Mouse (Mus musculus) liver, embryonic 14.5 days (tissue): ENCODE data around the gene Cfh. TPM values are rescaled to one million over a fixed set of nuclear protein-coding genes. Genes with fewer than 3 reads are reported as not detected.

Experiments
- ATAC-seq: fragments of 200-750 bp; cut with Nextera tagmentation; 2 replicates; pipeline ENCODE4 v1.8.0; 2017; ENCODE audit warnings: moderate number of reproducible peaks, mild to moderate bottlenecking, moderate library complexity; ENCODE audit not compliant: insufficient read depth
- DNase-seq, 3 experiments: peaks; one replicate each; pipeline ENCODE4 v3.0.0-alpha.2; 2012 to 2013; ENCODE audit warnings: low read depth in 3 of 3, low spot score in 3 of 3
- H3K27ac ChIP-seq: fragments of 300-500 bp; sonication (generic); 2 replicates; pipeline ENCODE4 v1.5.1; 2014; ENCODE audit warnings: moderate library complexity, mild to moderate bottlenecking, control low read depth, inconsistent platforms
- H3K27me3 ChIP-seq: fragments of 300-500 bp; sonication (generic); 2 replicates; pipeline ENCODE4 v1.6.1; 2014; ENCODE audit warnings: mild to moderate bottlenecking, low read length, moderate library complexity; ENCODE audit not compliant: control insufficient read depth, insufficient read depth
- H3K36me3 ChIP-seq: fragments of 300-500 bp; sonication (generic); replicated peaks from 2 replicates; pipeline ENCODE4 v1.6.1; 2014; ENCODE audit warnings: low read depth; ENCODE audit not compliant: control insufficient read depth, insufficient read depth
- H3K4me1 ChIP-seq, 2 experiments: fragments of 200-500 bp in 1 of 2; fragments of 300-500 bp in 1 of 2; sonication (generic) in 1 of 2; replicated peaks; 2 replicates each; pipeline ENCODE4 v1.6.1; 2012 to 2014; ENCODE audit warnings: antibody characterized with exemption in 1 of 2, inconsistent platforms in 1 of 2, low read length in 1 of 2; ENCODE audit not compliant: control insufficient read depth in 2 of 2, insufficient read depth in 2 of 2
- H3K4me2 ChIP-seq: fragments of 300-500 bp; sonication (generic); 2 replicates; pipeline ENCODE4 v1.6.1; 2014; ENCODE audit warnings: low read depth, mild to moderate bottlenecking, control low read depth, moderate library complexity
- H3K4me3 ChIP-seq, 2 experiments: fragments of 200-500 bp in 1 of 2; fragments of 300-500 bp in 1 of 2; sonication (generic) in 1 of 2; 2 replicates each; pipeline ENCODE4 v1.5.1; 2012 to 2014; ENCODE audit warnings: low read depth in 2 of 2, low read length in 2 of 2, mild to moderate bottlenecking in 2 of 2, control low read depth in 1 of 2, inconsistent platforms in 1 of 2, moderate library complexity in 1 of 2; ENCODE audit not compliant: insufficient read depth in 1 of 2
- H3K9ac ChIP-seq: fragments of 300-500 bp; sonication (generic); replicated peaks from 2 replicates; pipeline ENCODE4 v1.6.1; 2014; ENCODE audit warnings: mild to moderate bottlenecking, control low read depth, moderate library complexity
- H3K9me3 ChIP-seq: fragments of 300-500 bp; sonication (generic); 2 replicates; pipeline ENCODE4 v1.6.1; 2016; ENCODE audit warnings: low read length, mixed read lengths; ENCODE audit not compliant: control insufficient read depth
- CTCF ChIP-seq: IDR thresholded peaks from 2 replicates; pipeline ENCODE4 v1.5.1; 2016; ENCODE audit warnings: antibody characterized with exemption, low read depth, control low read depth
- EP300 ChIP-seq: IDR thresholded peaks from 2 replicates; pipeline ENCODE4 v1.6.1; 2016; ENCODE audit warnings: antibody characterized with exemption, low read depth
- WGBS: fragments of 180-500 bp; shearing (Covaris S2); extraction: QIAGEN DNeasy Blood & Tissue Kit; methylation state at CpG from one replicate; pipeline ENCODE4 v1.1.7; 2014; ENCODE audit not compliant: insufficient replicate concordance; 5-methylcytosine and 5-hydroxymethylcytosine counted together
- polyA plus RNA-seq, 2 experiments: library from polyadenylated mRNA; depleted of rRNA in 1 of 2; stranded (reverse) in 1 of 2; unstranded in 1 of 2; fragments of >200 nt; fragmentation: Nextera tagmentation in 1 of 2; extraction: Ambion mirVana in 1 of 2; gene quantifications; 2 replicates each; pipeline versions ENCODE4 v1.2.1 to v1.2.3; 2012 to 2014

The Cfh gene
- polyA plus RNA-seq, 2 experiments = 5.3 to 12.3 TPM

- peak; percentile 63; the same call in 1 of the 2 replicates for ATAC-seq
- no peaks in the 10 kb centered on the region for H3K4me1 ChIP-seq
- no peaks in the 10 kb centered on the region for H3K27me3 ChIP-seq
- no peak overlapping the region for H3K9ac ChIP-seq
- H3K4me3 ChIP-seq = 0 out of 4 replicates have a peak overlapping the region, but pooled peaks of 1 of the 2 experiments have one; percentile 6
- H3K27ac ChIP-seq = no peak overlapping the region
- DNase-seq = peak; percentile 20 to 33 (median 26)
- TF ChIP-seq CTCF = no peak
- TF ChIP-seq EP300 = no peak
- no peaks in the 10 kb centered on the region for H3K9me3 ChIP-seq
- no peak overlapping the region for H3K4me2 ChIP-seq
- WGBS = 10% methylated on average over 2 of the region's 2 CpGs
- H3K36me3 ChIP-seq = no peaks in the 10 kb centered on the region
Observed at GRCm38 (mm10) chr1:140183208-140183607, 356 bp downstream of the Cfh start.

GRCm38 (mm10) chr1:140180125-140180524, 3.4 kb downstream of the Cfh start:
- no peak overlapping the region for H3K9ac ChIP-seq
- no peaks in the 10 kb centered on the region for H3K4me1 ChIP-seq
- no peaks in the 10 kb centered on the region for H3K36me3 ChIP-seq
- no peak for TF ChIP-seq EP300
- TF ChIP-seq CTCF = no peak
- no peak overlapping the region for H3K4me2 ChIP-seq
- no peak overlapping the region for H3K27ac ChIP-seq
- no peak for ATAC-seq
- 34% methylated on average over 1 of the region's 1 CpGs for WGBS
- H3K9me3 ChIP-seq = no peaks in the 10 kb centered on the region
- no peak overlapping the region for H3K4me3 ChIP-seq
- H3K27me3 ChIP-seq = no peaks in the 10 kb centered on the region
- DNase-seq = no peak

GRCm38 (mm10) chr1:140175442-140175841, 8.1 kb downstream of the Cfh start:
- ATAC-seq (no peak), DNase-seq (no peak)
- Histone ChIP-seq H3K9ac (no peak overlapping the region), H3K27me3 (no peaks in the 10 kb centered on the region), H3K4me1 (no peaks in the 10 kb centered on the region), H3K36me3 (no peaks in the 10 kb centered on the region), H3K4me2 (no peak overlapping the region), H3K27ac (no peak overlapping the region), H3K9me3 (no peaks in the 10 kb centered on the region), H3K4me3 (no peak overlapping the region)
- TF ChIP-seq CTCF = no peak
- 24% methylated on average over 2 of the region's 2 CpGs for WGBS

GRCm38 (mm10) chr1:140171581-140172154, 11.9 kb downstream of the Cfh start:
- no peak overlapping the region for H3K9ac ChIP-seq
- DNase-seq (no peak), ATAC-seq (no peak)
- H3K4me3 ChIP-seq = no peak overlapping the region
- H3K4me1 ChIP-seq = no peaks in the 10 kb centered on the region
- no peak for TF ChIP-seq EP300
- TF ChIP-seq CTCF = no peak
- H3K27me3 ChIP-seq = no peaks in the 10 kb centered on the region
- H3K36me3 ChIP-seq = no peaks in the 10 kb centered on the region
- 29% methylated on average over 4 of the region's 4 CpGs for WGBS
- no peak overlapping the region for H3K27ac ChIP-seq
- H3K4me2 ChIP-seq = no peak overlapping the region
- H3K9me3 ChIP-seq = no peaks in the 10 kb centered on the region

- DNase-seq (no peak), ATAC-seq (no peak)
- Histone ChIP-seq H3K27ac (no peak overlapping the region), H3K9ac (no peak overlapping the region), H3K4me3 (no peak overlapping the region), H3K36me3 (no peaks in the 10 kb centered on the region), H3K4me1 (no peaks in the 10 kb centered on the region), H3K4me2 (no peak overlapping the region), H3K9me3 (no peaks in the 10 kb centered on the region), H3K27me3 (no peaks in the 10 kb centered on the region)
- TF ChIP-seq CTCF = no peak
- no peak for TF ChIP-seq EP300
- 82% methylated on average over 2 of the region's 3 CpGs for WGBS
Observed at GRCm38 (mm10) chr1:140158970-140159369, 24.6 kb downstream of the Cfh start.
